Comparison of ENCODE assay signal across 8 mouse cellular contexts in genomic region chr10:75559041-75559675, GRCm38 (mm10). TPM values are rescaled to one million over a fixed set of nuclear protein-coding genes. Genes with fewer than 3 reads are reported as not detected.
DNase-seq lines count a peak whose midpoint lies in the region; ATAC-seq lines count a peak whose summit lies in the region.

No protein-coding gene starts in this region.

- no peaks in the 10 kb centered on the region for H3K36me3 ChIP-seq in heart, embryonic 13.5 days
- H3K36me3 ChIP-seq in forebrain, embryonic 16.5 days (ENCODE audit: control insufficient read depth, insufficient read depth): no peaks in the 10 kb centered on the region
- H3K36me3 ChIP-seq in midbrain, embryonic 11.5 days (ENCODE audit: control insufficient read depth, insufficient read depth, low read length): no peaks in the 10 kb centered on the region

- DNase-seq in heart, postnatal 36 days: no peak
- DNase-seq in Muller cell, postnatal 12 days (ENCODE audit: inconsistent ontology term): peak; percentile 42
- DNase-seq in midbrain, embryonic 11.5 days (ENCODE audit: low spot score, missing footprints): peak; percentile 86
- DNase-seq in ovary, adult 18-20 months (ENCODE audit: low spot score): no peak
- DNase-seq in urinary bladder, postnatal 14 days (ENCODE audit: low spot score): no peak
- no peak for DNase-seq in MN1 (ENCODE audit: low spot score)

- H3K27me3 ChIP-seq in heart, embryonic 13.5 days (replicated peaks): peaks cover 72% of the 10 kb centered on the region
- no peaks in the 10 kb centered on the region for H3K27me3 ChIP-seq in forebrain, embryonic 16.5 days (replicated peaks; ENCODE audit: control insufficient read depth, insufficient read depth, low read length)
- peaks cover 25% of the 10 kb centered on the region for H3K27me3 ChIP-seq in midbrain, embryonic 11.5 days (ENCODE audit: control insufficient read depth, insufficient read depth, low read length)

- peak overlapping the region; percentile 67 for H3K4me3 ChIP-seq in heart, embryonic 13.5 days
- H3K4me3 ChIP-seq in forebrain, embryonic 16.5 days (replicated peaks; ENCODE audit: low read length): peak overlapping the region; percentile 52
- peak overlapping the region; percentile 48 for H3K4me3 ChIP-seq in midbrain, embryonic 11.5 days (ENCODE audit: low read depth, low read length)

- no peak for ATAC-seq in heart, embryonic 13.5 days (ENCODE audit: extremely low read depth, insufficient number of reproducible peaks, low FRiP score, low TSS enrichment)
- peak; percentile 4 for ATAC-seq in forebrain, embryonic 16.5 days
- ATAC-seq in midbrain, embryonic 11.5 days (ENCODE audit: low FRiP score): peak; percentile 25; the same call in 1 of the 2 replicates

- peaks cover 39% of the 10 kb centered on the region for H3K4me1 ChIP-seq in heart, embryonic 13.5 days
- H3K4me1 ChIP-seq in forebrain, embryonic 16.5 days (replicated peaks; ENCODE audit: control insufficient read depth, insufficient read depth, low read length): peaks cover 42% of the 10 kb centered on the region
- H3K4me1 ChIP-seq in midbrain, embryonic 11.5 days (ENCODE audit: control insufficient read depth, insufficient read depth, low read length): peaks cover 9% of the 10 kb centered on the region

- H3K27ac ChIP-seq in heart, embryonic 13.5 days (replicated peaks): no peak overlapping the region
- peak overlapping the region; percentile 79 for H3K27ac ChIP-seq in forebrain, embryonic 16.5 days (ENCODE audit: low read length)
- H3K27ac ChIP-seq in midbrain, embryonic 11.5 days (ENCODE audit: low read depth, low read length): peak overlapping the region; percentile 54

- peak overlapping the region; percentile 99 for H3K4me2 ChIP-seq in heart, embryonic 13.5 days
- peak overlapping the region; percentile 89 for H3K4me2 ChIP-seq in forebrain, embryonic 16.5 days (ENCODE audit: low read length)
- peak overlapping the region; percentile 65 for H3K4me2 ChIP-seq in midbrain, embryonic 11.5 days

- H3K9me3 ChIP-seq in heart, embryonic 13.5 days: no peaks in the 10 kb centered on the region
- no peaks in the 10 kb centered on the region for H3K9me3 ChIP-seq in forebrain, embryonic 16.5 days (ENCODE audit: control insufficient read depth, low read length)
- no peaks in the 10 kb centered on the region for H3K9me3 ChIP-seq in midbrain, embryonic 11.5 days (ENCODE audit: control insufficient read depth, low read length)

- H3K9ac ChIP-seq in heart, embryonic 13.5 days: peak overlapping the region; percentile 86
- H3K9ac ChIP-seq in forebrain, embryonic 16.5 days (replicated peaks; ENCODE audit: low read depth, low read length): peak overlapping the region; percentile 83
- H3K9ac ChIP-seq in midbrain, embryonic 11.5 days (ENCODE audit: low read length): peak overlapping the region; percentile 68

- WGBS in heart, embryonic 13.5 days: 8% methylated on average over 14 of the region's 14 CpGs
- WGBS in forebrain, embryonic 16.5 days: 3% methylated on average over 14 of the region's 14 CpGs
- 3% methylated on average over 14 of the region's 14 CpGs for WGBS in midbrain, embryonic 11.5 days

- intact Hi-C loops in heart, postnatal 36 days (cut with DNase I): no loop called here

RNA-seq across cellular contexts. Expression of gene Lrrc75b, which starts 1.0 kb away (rescaled TPM):
- polyA plus RNA-seq in heart, embryonic 13.5 days (2015; fragmentation: Nextera tagmentation; extraction: Ambion mirVana): 1.2 TPM in 2 replicates
- 1 to 10 TPM; 1.1 to 1.5 TPM for total RNA-seq in heart, postnatal 36 days (2021)
- 18.0 and 23.4 TPM in 2 replicates for polyA plus RNA-seq in forebrain, embryonic 16.5 days (2015; fragmentation: Nextera tagmentation; extraction: Ambion mirVana)
- 3.3 and 4.1 TPM in 2 replicates for polyA plus RNA-seq in midbrain, embryonic 11.5 days (2014; fragmentation: Nextera tagmentation; extraction: Ambion mirVana)

RNA-seq across cellular contexts. Expression of gene Ggt1, which starts 2.2 kb away (rescaled TPM):
- 0.52 and 0.76 TPM in 2 replicates for polyA plus RNA-seq in heart, embryonic 13.5 days (2015; fragmentation: Nextera tagmentation; extraction: Ambion mirVana)
- not detected for total RNA-seq in heart, postnatal 36 days (2021)
- 0.53 and 1.0 TPM in 2 replicates for polyA plus RNA-seq in forebrain, embryonic 16.5 days (2015; fragmentation: Nextera tagmentation; extraction: Ambion mirVana)
- 1.5 and 2.1 TPM in 2 replicates for polyA plus RNA-seq in midbrain, embryonic 11.5 days (2014; fragmentation: Nextera tagmentation; extraction: Ambion mirVana)

RNA-seq across cellular contexts. Expression of gene Ggt5, which starts 30.0 kb away (rescaled TPM):
- polyA plus RNA-seq in heart, embryonic 13.5 days (2015; fragmentation: Nextera tagmentation; extraction: Ambion mirVana): 7.1 TPM in 2 replicates
- total RNA-seq in heart, postnatal 36 days (2021): 1 to 10 TPM; 5.4 to 9.0 TPM
- polyA plus RNA-seq in forebrain, embryonic 16.5 days (2015; fragmentation: Nextera tagmentation; extraction: Ambion mirVana): 2.0 and 3.7 TPM in 2 replicates
- polyA plus RNA-seq in midbrain, embryonic 11.5 days (2014; fragmentation: Nextera tagmentation; extraction: Ambion mirVana): 0.25 and 0.29 TPM in 2 replicates

RNA-seq across cellular contexts. Expression of gene Gucd1, which starts 41.4 kb away (rescaled TPM):
- polyA plus RNA-seq in heart, embryonic 13.5 days (2015; fragmentation: Nextera tagmentation; extraction: Ambion mirVana): 22.4 and 25.4 TPM in 2 replicates
- 10 to 100 TPM; 41.8 to 44.2 TPM for total RNA-seq in heart, postnatal 36 days (2021)
- polyA plus RNA-seq in forebrain, embryonic 16.5 days (2015; fragmentation: Nextera tagmentation; extraction: Ambion mirVana): 17.3 and 22.2 TPM in 2 replicates
- 27.8 and 36.0 TPM in 2 replicates for polyA plus RNA-seq in midbrain, embryonic 11.5 days (2014; fragmentation: Nextera tagmentation; extraction: Ambion mirVana)

RNA-seq across cellular contexts. Expression of gene Snrpd3, which starts 41.8 kb away (rescaled TPM):
- 96.6 and 101 TPM in 2 replicates for polyA plus RNA-seq in heart, embryonic 13.5 days (2015; fragmentation: Nextera tagmentation; extraction: Ambion mirVana)
- 10 to 100 TPM; 65.7 to 69.5 TPM for total RNA-seq in heart, postnatal 36 days (2021)
- 135 and 147 TPM in 2 replicates for polyA plus RNA-seq in forebrain, embryonic 16.5 days (2015; fragmentation: Nextera tagmentation; extraction: Ambion mirVana)
- 199 and 208 TPM in 2 replicates for polyA plus RNA-seq in midbrain, embryonic 11.5 days (2014; fragmentation: Nextera tagmentation; extraction: Ambion mirVana)

Comparison
In these comparisons a context has a peak if more than half of its experiments do, and no peak if none do; other contexts are left out.
1. DNase-seq: peak in Muller cell, postnatal 12 days (single experiment) and midbrain, embryonic 11.5 days (single experiment); none in heart, postnatal 36 days (0 of 2), ovary, adult 18-20 months (single experiment), urinary bladder, postnatal 14 days (single experiment) and MN1 (single experiment).
2. Peak in every context shown above with its lines, with median percentiles within 50 percentile points of each other: H3K4me2 ChIP-seq, H3K4me3 ChIP-seq and H3K9ac ChIP-seq.